Mouse (Mus musculus) G1E (cell line): ENCODE measurements around the gene Hapln2. TPM values are rescaled to one million over a fixed set of nuclear protein-coding genes. Genes with fewer than 3 reads are reported as not detected.

Experiments
- ATAC-seq: 2 replicates; pipeline ENCODE4 v1.8.0; 2016; ENCODE audit warnings: mild to moderate bottlenecking; ENCODE audit not compliant: insufficient number of reproducible peaks, poor library complexity, low FRiP score, severe bottlenecking; ENCODE audit errors: extremely low read depth
- DNase-seq: peaks from one replicate; pipeline ENCODE4 v3.0.0; 2012; ENCODE audit warnings: low spot score
- H3K27me3 ChIP-seq: 2 replicates; pipeline ENCODE4 v1.6.1; 2012; ENCODE audit warnings: mild to moderate bottlenecking, low read length, inconsistent platforms; ENCODE audit not compliant: insufficient read depth
- H3K36me3 ChIP-seq: replicated peaks from 2 replicates; pipeline ENCODE3; 2012; ENCODE audit warnings: mild to moderate bottlenecking, inconsistent platforms
- H3K4me1 ChIP-seq: 2 replicates; pipeline ENCODE4 v1.6.1; 2012; ENCODE audit warnings: low read depth, low read length, inconsistent platforms, mixed read lengths; ENCODE audit not compliant: insufficient read depth
- H3K4me3 ChIP-seq: 2 replicates; pipeline ENCODE4 v1.5.1; 2012; ENCODE audit warnings: low read depth, mild to moderate bottlenecking, inconsistent platforms, low read length, moderate library complexity, mixed read lengths
- H3K9me3 ChIP-seq: replicated peaks from 2 replicates; pipeline ENCODE4 v1.6.1; 2012; ENCODE audit warnings: inconsistent platforms
- CTCF ChIP-seq: IDR thresholded peaks from 2 replicates; pipeline ENCODE4 v1.5.1; 2012; ENCODE audit warnings: low read depth, low read length, inconsistent platforms, mixed read lengths
- GATA1 ChIP-seq: IDR thresholded peaks from 2 replicates; pipeline ENCODE4 v1.6.1; 2012; ENCODE audit warnings: borderline replicate concordance, low read length, inconsistent platforms, mixed read lengths
- GATA2 ChIP-seq: IDR thresholded peaks from 2 replicates; pipeline ENCODE4 v1.6.1; 2012; ENCODE audit warnings: low read depth, low read length, inconsistent platforms, borderline replicate concordance
- POLR2AphosphoS5 ChIP-seq: IDR thresholded peaks from 2 replicates; pipeline ENCODE4 v1.6.1; 2012; ENCODE audit warnings: low read depth, low read length, inconsistent platforms; ENCODE audit not compliant: insufficient replicate concordance
- TAL1 ChIP-seq: conservative IDR thresholded peaks from 2 replicates; pipeline ENCODE4 v1.6.1; 2012; ENCODE audit warnings: low read depth, low read length, inconsistent platforms, mixed read lengths
- polyA plus RNA-seq: library from polyadenylated mRNA; stranded (reverse); fragments of >175 nt; gene quantifications from 2 replicates; pipeline ENCODE4 v1.2.3, GENCODE M21; 2012
- total RNA-seq, 2 experiments: library from RNA; stranded (forward) in 1 of 2; stranded (reverse) in 1 of 2; fragments of 200-1000 nt in 1 of 2; fragments of >200 nt in 1 of 2; fragmentation: Nextera tagmentation in 1 of 2; gene quantifications; 2 replicates each; pipeline ENCODE4 v1.2.3; 2014 to 2017

The Hapln2 gene
- total and polyA plus RNA-seq, 3 experiments = not detected

DNA sequence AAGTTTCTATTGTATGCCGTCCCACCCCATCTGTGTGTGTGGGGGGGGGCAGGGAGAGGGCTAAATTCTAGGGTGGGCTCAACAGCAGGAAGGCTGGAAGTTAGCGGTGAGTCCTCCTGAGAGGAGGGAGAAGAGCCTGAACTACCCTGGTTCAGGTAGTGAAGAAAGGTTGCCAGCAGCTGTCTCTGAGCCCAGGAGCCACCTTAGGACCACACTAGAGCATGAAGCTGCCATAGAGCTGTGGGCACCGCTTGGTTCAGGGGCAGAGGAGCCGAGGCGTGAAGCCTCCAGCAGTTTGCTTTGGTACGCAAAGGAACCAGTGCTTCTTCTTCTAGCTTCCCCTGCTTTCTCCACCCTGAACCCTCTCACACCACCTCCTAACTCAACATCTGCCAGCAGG lies 43.8 kb downstream of the Hapln2 start:
- DNase-seq (no peak), ATAC-seq (no peak)
- Histone ChIP-seq H3K27me3 (peaks cover 47% of the 10 kb centered on the region), H3K36me3 (no peaks in the 10 kb centered on the region), H3K4me3 (no peak overlapping the region; the same call in 1 of the 2 replicates), H3K4me1 (peaks cover 51% of the 10 kb centered on the region), H3K9me3 (no peaks in the 10 kb centered on the region)
- TF ChIP-seq GATA1 = no peak

GRCm38 (mm10) chr3:87982836-87983601 lies 44.4 kb downstream of the Hapln2 start:
- Histone ChIP-seq H3K4me1 (peaks cover 48% of the 10 kb centered on the region), H3K36me3 (no peaks in the 10 kb centered on the region), H3K9me3 (no peaks in the 10 kb centered on the region), H3K27me3 (peaks cover 53% of the 10 kb centered on the region), H3K4me3 (peak overlapping the region; percentile 51; the same call in 1 of the 2 replicates)
- peak; percentile 27 for DNase-seq
- no peak for TF ChIP-seq CTCF
- TF ChIP-seq GATA2 = no peak
- TF ChIP-seq POLR2AphosphoS5 = no peak
- TF ChIP-seq TAL1 = no peak
- no peak for TF ChIP-seq GATA1
- peak; percentile 37; the same call in 1 of the 2 replicates for ATAC-seq

DNA sequence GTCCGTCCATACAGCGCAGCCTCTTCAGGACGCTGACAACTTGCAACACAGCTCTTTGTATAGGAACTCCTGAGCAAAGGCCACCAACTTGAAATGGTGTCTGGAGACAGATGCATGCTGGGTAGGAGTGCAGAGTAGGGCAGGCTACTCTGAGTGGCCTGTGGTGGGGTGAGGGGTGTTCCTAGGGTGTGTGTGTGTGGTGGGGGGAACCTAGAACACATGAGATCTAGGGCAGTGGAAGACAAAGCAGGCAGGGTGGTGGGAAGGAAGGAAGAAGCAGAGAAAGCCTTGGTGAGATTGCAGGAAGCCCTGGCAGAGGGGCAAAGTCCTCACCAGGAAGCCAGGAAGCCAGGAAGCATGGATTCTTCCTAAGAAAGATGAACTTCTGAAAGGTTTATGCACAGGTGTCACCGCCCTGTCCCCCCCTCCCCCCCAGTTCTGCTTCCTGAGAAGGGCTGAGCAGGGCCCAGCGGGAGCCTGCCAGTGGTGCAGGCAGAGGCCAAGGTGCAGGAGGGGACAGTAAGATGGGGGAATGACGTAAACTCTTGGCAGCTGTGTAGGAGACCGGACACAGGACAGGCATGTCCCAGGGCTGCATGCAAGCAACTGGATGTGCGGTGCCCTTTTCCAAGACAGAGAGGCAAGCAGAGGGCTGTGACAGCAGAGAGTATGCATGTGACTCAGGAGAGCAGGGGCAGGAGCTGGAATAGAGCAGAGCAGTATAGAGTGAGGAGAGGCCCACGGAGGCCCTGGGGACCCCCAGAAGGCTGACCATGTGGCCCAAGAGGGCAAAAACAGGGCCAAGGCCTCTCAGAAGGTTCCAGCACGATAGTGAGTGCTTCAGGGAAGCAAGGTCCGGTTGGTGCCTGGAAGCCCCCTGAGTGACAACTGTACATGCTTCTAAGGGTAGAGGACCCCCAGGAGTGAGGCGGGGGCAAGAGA lies 45.2 kb downstream of the Hapln2 start:
- H3K27me3 ChIP-seq = peaks cover 61% of the 10 kb centered on the region
- peaks cover 39% of the 10 kb centered on the region for H3K4me1 ChIP-seq
- no peaks in the 10 kb centered on the region for H3K36me3 ChIP-seq
- no peak for ATAC-seq
- no peaks in the 10 kb centered on the region for H3K9me3 ChIP-seq
- TF ChIP-seq CTCF (no peak), GATA1 (no peak), TAL1 (no peak), POLR2AphosphoS5 (no peak), GATA2 (no peak)
- peak overlapping the region; percentile 18; the same call in 1 of the 2 replicates for H3K4me3 ChIP-seq
- no peak for DNase-seq

- H3K4me3 ChIP-seq = no peak overlapping the region
- TF ChIP-seq POLR2AphosphoS5 = no peak
- TF ChIP-seq TAL1 = no peak
- TF ChIP-seq GATA1 = no peak
- TF ChIP-seq GATA2 = no peak
- TF ChIP-seq CTCF = no peak
- H3K36me3 ChIP-seq = no peaks in the 10 kb centered on the region
- DNase-seq (no peak), ATAC-seq (no peak)
- H3K4me1 ChIP-seq = peaks cover 30% of the 10 kb centered on the region
- H3K27me3 ChIP-seq = peaks cover 62% of the 10 kb centered on the region
- H3K9me3 ChIP-seq = no peaks in the 10 kb centered on the region
Measured at GRCm38 (mm10) chr3:87981214-87981760, 46.1 kb downstream of the Hapln2 start.

DNA sequence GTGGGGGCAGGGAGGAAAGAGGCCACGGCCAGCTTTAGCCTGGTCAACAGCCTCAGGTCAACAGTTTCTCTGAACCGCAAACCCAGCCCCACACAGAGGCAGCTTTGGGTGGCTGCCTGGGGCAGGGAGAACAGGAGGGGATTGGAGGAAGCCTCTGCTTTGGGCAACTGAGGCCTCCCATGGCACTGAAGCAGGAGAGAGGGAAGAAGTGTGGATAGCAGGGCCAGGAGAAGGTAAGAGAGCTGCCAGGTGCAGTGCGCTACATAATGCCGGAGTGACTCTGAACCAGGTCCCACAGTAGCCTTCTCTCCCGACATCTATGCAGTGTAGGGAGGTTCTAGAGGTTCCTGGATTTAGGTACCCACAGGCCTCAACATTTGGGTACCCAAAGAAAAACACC lies 46.7 kb downstream of the Hapln2 start:
- Histone ChIP-seq H3K36me3 (no peaks in the 10 kb centered on the region), H3K9me3 (no peaks in the 10 kb centered on the region), H3K4me1 (peaks cover 29% of the 10 kb centered on the region), H3K27me3 (peaks cover 63% of the 10 kb centered on the region), H3K4me3 (no peak overlapping the region)
- no peak for DNase-seq
- ATAC-seq = no peak
- TF ChIP-seq GATA1 (no peak), GATA2 (no peak), CTCF (no peak), POLR2AphosphoS5 (no peak), TAL1 (no peak)

- H3K9me3 ChIP-seq = no peaks in the 10 kb centered on the region
- no peak for DNase-seq
- H3K4me1 ChIP-seq = peaks cover 29% of the 10 kb centered on the region
- no peak for ATAC-seq
- H3K4me3 ChIP-seq = no peak overlapping the region
- no peak for TF ChIP-seq CTCF
- TF ChIP-seq TAL1 = no peak
- TF ChIP-seq POLR2AphosphoS5 = no peak
- no peak for TF ChIP-seq GATA2
- no peak for TF ChIP-seq GATA1
- H3K27me3 ChIP-seq = peaks cover 64% of the 10 kb centered on the region
- H3K36me3 ChIP-seq = no peaks in the 10 kb centered on the region
Measured at GRCm38 (mm10) chr3:87980085-87980484, 47.3 kb downstream of the Hapln2 start.
